Mouse (Mus musculus): ENCODE measurements around the gene Mrps21.

GRCm38 (mm10) chr3:95904568-95904967 is 33.2 kb upstream of the Mrps21 start, which contains the start of gene Car14:
- TF ChIP-seq POLR2A (IDR thresholded peaks at IDR 0.05; ENCODE audit: low read depth, low read length) (peak; percentile 15), CTCF (conservative IDR thresholded peaks at IDR 0.05; ENCODE audit: insufficient read depth, insufficient read length, low read depth, low read length) (no peak)
